Comparison of ENCODE assay signal across 13 mouse cellular contexts in genomic region chr17:37995635-37996307, GRCm38 (mm10). TPM values are rescaled to one million over a fixed set of nuclear protein-coding genes. Genes with fewer than 3 reads are reported as not detected.
DNase-seq lines count a peak whose midpoint lies in the region; ATAC-seq and TF ChIP-seq lines count a peak whose summit lies in the region.
"Had no signal": no experiment of that assay in that cellular context is flagged by ENCODE, and none has a peak within 500 bp of the region (broad histone marks: within the 10 kb centered on the region; RNA-seq: fewer than 3 reads in every experiment).

No protein-coding gene starts in this region.

- peak overlapping the region; percentile 43 for H3K4me3 ChIP-seq in heart, embryonic 10.5 days
- no peak overlapping the region for H3K4me3 ChIP-seq in intestine, postnatal 0 days (ENCODE audit: low read depth, low read length)

- no peak overlapping the region for H3K27ac ChIP-seq in heart, embryonic 10.5 days
- no peak overlapping the region for H3K27ac ChIP-seq in intestine, postnatal 0 days (ENCODE audit: low read depth, low read length)

- no peaks in the 10 kb centered on the region for H3K27me3 ChIP-seq in heart, embryonic 10.5 days (ENCODE audit: insufficient read depth, poor library complexity, severe bottlenecking)
- H3K27me3 ChIP-seq in intestine, postnatal 0 days (replicated peaks; ENCODE audit: control insufficient read depth, insufficient read depth, low read length), result no peaks in the 10 kb centered on the region

- H3K9me3 ChIP-seq in heart, embryonic 10.5 days, result no peaks in the 10 kb centered on the region
- 0 out of 2 replicates have a peak, but pooled peaks cover 4% of the 10 kb centered on the region for H3K9me3 ChIP-seq in intestine, postnatal 0 days (ENCODE audit: control insufficient read depth)

- intact Hi-C loops in heart, postnatal 25 days (cut with DNase I), result no loop called here

- DNase-seq in heart, embryonic 10.5 days (ENCODE audit: low spot score), result peak; percentile 81
- no peak for DNase-seq in heart, postnatal 25 days (ENCODE audit: low spot score)
- peak; percentile 2 for DNase-seq in urinary bladder, postnatal 14 days (ENCODE audit: low spot score)
- DNase-seq in urinary bladder, postnatal 25 days (ENCODE audit: low spot score), result no peak
- no peak for DNase-seq in kidney, postnatal 4 days
- no peak for DNase-seq in layer of hippocampus, adult 8-10 months (ENCODE audit: low spot score in 2 of 2)
- DNase-seq: adrenal gland, adult 8-10 months; cerebellum, adult 18-20 months; gastrocnemius, postnatal 14 days; kidney, postnatal 14 days had no signal

- ATAC-seq in intestine, postnatal 0 days, result peak; percentile 28; the same call in 1 of the 2 replicates
- ATAC-seq in megakaryocyte-erythroid progenitor cell, adult 5-6 weeks (replicated peaks; ENCODE audit: low FRiP score, low TSS enrichment, poor library complexity, severe bottlenecking), result no peak

- H3K4me1 ChIP-seq in heart, embryonic 10.5 days, result no peaks in the 10 kb centered on the region
- no peaks in the 10 kb centered on the region for H3K4me1 ChIP-seq in intestine, postnatal 0 days (replicated peaks; ENCODE audit: control insufficient read depth, insufficient read depth, low read length)

- no peak for TF ChIP-seq CTCF in intestine, postnatal 0 days (IDR thresholded peaks at IDR 0.05; ENCODE audit: low read depth)

- H3K4me2 ChIP-seq in intestine, postnatal 0 days (replicated peaks; ENCODE audit: low read depth), result no peak overlapping the region

- no peaks in the 10 kb centered on the region for H3K36me3 ChIP-seq in heart, embryonic 10.5 days
- H3K36me3 ChIP-seq in intestine, postnatal 0 days (ENCODE audit: control insufficient read depth, insufficient read depth), result no peaks in the 10 kb centered on the region

- H3K9ac ChIP-seq in intestine, postnatal 0 days (ENCODE audit: low read depth, low read length), result no peak overlapping the region

- 52% methylated on average over 10 of the region's 10 CpGs for WGBS in heart, embryonic 10.5 days
- 59% methylated on average over 10 of the region's 10 CpGs for WGBS in intestine, postnatal 0 days

RNA-seq across cellular contexts. Expression of gene Olfr761, which starts 42.9 kb away (rescaled TPM):
- not detected in 2 replicates for polyA plus RNA-seq in heart, embryonic 10.5 days (2016; fragmentation: Nextera tagmentation; extraction: Ambion mirVana)
- total RNA-seq in heart, postnatal 25 days (2021), result not detected
- not detected in 2 replicates for polyA plus RNA-seq in intestine, postnatal 0 days (2015; fragmentation: Nextera tagmentation; extraction: Ambion mirVana)
- not detected in 2 replicates for total RNA-seq in megakaryocyte-erythroid progenitor cell, adult 5-6 weeks (2014; fragmentation: Nextera tagmentation)
- not detected in 2 replicates for total RNA-seq in megakaryocyte-erythroid progenitor cell, adult 5-6 weeks (2017)
- not detected for total RNA-seq in layer of hippocampus, adult 8-10 months (2022)
- total RNA-seq: adrenal gland, adult 8-10 months; gastrocnemius, postnatal 14 days had no signal
- polyA plus RNA-seq: lung, embryonic 16.5 days had no signal

Comparison
In these comparisons a context has a peak if more than half of its experiments do, and no peak if none do; other contexts are left out.
1. DNase-seq: peak in heart, embryonic 10.5 days (single experiment) and urinary bladder, postnatal 14 days (single experiment); none in heart, postnatal 25 days (single experiment), urinary bladder, postnatal 25 days (single experiment), kidney, postnatal 4 days (0 of 2) and layer of hippocampus, adult 8-10 months (0 of 2).